Mouse (Mus musculus) embryonic facial prominence, embryonic 12.5 days (tissue): ENCODE results near the gene Fstl1. TPM values are rescaled to one million over a fixed set of nuclear protein-coding genes. Genes with fewer than 3 reads are reported as not detected.

Experiments used
- ATAC-seq: fragments of 200-750 bp; cut with Nextera tagmentation; 2 replicates; pipeline ENCODE4 v1.8.0; 2017; ENCODE audit not compliant: insufficient number of reproducible peaks, insufficient read depth, low FRiP score, low TSS enrichment
- H3K27ac ChIP-seq: fragments of 300-500 bp; sonication (generic); 2 replicates; pipeline ENCODE4 v1.5.1; 2016; ENCODE audit warnings: mild to moderate bottlenecking
- H3K27me3 ChIP-seq: fragments of 300-500 bp; sonication (generic); 2 replicates; pipeline ENCODE4 v1.6.1; 2016; ENCODE audit warnings: mild to moderate bottlenecking, moderate library complexity
- H3K36me3 ChIP-seq: fragments of 300-500 bp; sonication (generic); 2 replicates; pipeline ENCODE4 v1.6.1; 2016; ENCODE audit warnings: mild to moderate bottlenecking
- H3K4me1 ChIP-seq: fragments of 300-500 bp; sonication (generic); 2 replicates; pipeline ENCODE4 v1.6.1; 2016
- H3K4me2 ChIP-seq: fragments of 300-500 bp; sonication (generic); replicated peaks from 2 replicates; pipeline ENCODE4 v1.6.1; 2016; ENCODE audit warnings: mild to moderate bottlenecking, moderate library complexity
- H3K4me3 ChIP-seq: fragments of 300-500 bp; sonication (generic); 2 replicates; pipeline ENCODE4 v1.5.1; 2016; ENCODE audit warnings: mild to moderate bottlenecking
- H3K9ac ChIP-seq: fragments of 300-500 bp; sonication (generic); 2 replicates; pipeline ENCODE4 v1.6.1; 2016; ENCODE audit warnings: mild to moderate bottlenecking, moderate library complexity
- H3K9me3 ChIP-seq: fragments of 300-500 bp; sonication (generic); 2 replicates; pipeline ENCODE4 v1.6.1; 2016; ENCODE audit warnings: mild to moderate bottlenecking, moderate library complexity
- WGBS: fragments of 180-500 bp; shearing (Covaris S2); methylation state at CpG from one replicate; pipeline ENCODE4 v1.1.7; 2016; 5-methylcytosine and 5-hydroxymethylcytosine counted together
- polyA plus RNA-seq: library from polyadenylated mRNA; unstranded; fragments of >200 nt; fragmentation: Nextera tagmentation; extraction: Ambion mirVana; gene quantifications from 2 replicates; pipeline ENCODE4 v1.2.1, GENCODE M21; 2016

Fstl1 gene
- polyA plus RNA-seq, 1 experiment from 2014 or later = 537 TPM

GRCm38 (mm10) chr16:37878951-37879505 is 102.4 kb downstream of the Fstl1 start:
- peaks cover 63% of the 10 kb centered on the region for H3K36me3 ChIP-seq
- WGBS = 91% methylated on average over 7 of the region's 7 CpGs
- no peak for ATAC-seq

DNA sequence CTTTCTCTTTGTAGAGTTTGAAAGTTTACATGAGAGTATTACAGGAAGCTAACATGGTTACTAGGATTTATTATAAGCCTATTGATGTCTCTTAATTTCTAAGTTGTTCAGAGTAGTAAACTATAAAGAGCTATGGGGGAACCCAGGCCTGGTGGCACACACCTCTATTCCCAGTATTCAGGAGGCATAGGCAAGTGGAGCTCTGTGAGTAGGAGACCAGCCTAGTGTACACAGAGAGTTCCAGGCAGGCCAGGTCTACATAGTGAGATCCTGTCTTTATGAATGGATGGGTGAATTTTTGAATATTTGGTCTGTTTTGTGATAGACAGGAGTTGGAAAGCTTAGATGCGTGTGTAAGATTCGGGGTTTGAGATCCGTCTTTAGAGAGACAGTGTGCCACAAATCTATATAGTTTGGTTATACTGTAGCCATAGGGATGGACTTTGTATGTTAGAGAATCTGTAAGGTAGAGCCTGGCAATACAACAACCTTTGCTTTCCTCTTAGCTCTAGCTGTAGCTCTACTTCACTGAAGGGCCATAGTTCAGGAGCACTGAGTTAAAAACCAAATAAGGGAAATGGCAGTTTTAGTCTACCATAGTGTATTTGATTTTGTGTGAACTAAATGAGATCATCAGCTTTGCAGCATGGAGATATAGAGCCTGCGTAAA is 103.2 kb downstream of the Fstl1 start:
- Histone ChIP-seq H3K4me1 (no peaks in the 10 kb centered on the region), H3K27me3 (no peaks in the 10 kb centered on the region), H3K4me2 (no peak overlapping the region), H3K9ac (no peak overlapping the region), H3K9me3 (no peaks in the 10 kb centered on the region), H3K4me3 (no peak overlapping the region), H3K36me3 (peaks cover 64% of the 10 kb centered on the region), H3K27ac (no peak overlapping the region)
- no peak for ATAC-seq
- WGBS = 94% methylated on average over 4 of the region's 4 CpGs

More at GRCm38 (mm10) chr16:37878951-37879505, 102.4 kb downstream of the Fstl1 start:
- Histone ChIP-seq H3K9me3 (no peaks in the 10 kb centered on the region), H3K9ac (no peak overlapping the region), H3K4me1 (no peaks in the 10 kb centered on the region), H3K27me3 (no peaks in the 10 kb centered on the region), H3K27ac (no peak overlapping the region), H3K4me2 (no peak overlapping the region), H3K4me3 (no peak overlapping the region)

DNA sequence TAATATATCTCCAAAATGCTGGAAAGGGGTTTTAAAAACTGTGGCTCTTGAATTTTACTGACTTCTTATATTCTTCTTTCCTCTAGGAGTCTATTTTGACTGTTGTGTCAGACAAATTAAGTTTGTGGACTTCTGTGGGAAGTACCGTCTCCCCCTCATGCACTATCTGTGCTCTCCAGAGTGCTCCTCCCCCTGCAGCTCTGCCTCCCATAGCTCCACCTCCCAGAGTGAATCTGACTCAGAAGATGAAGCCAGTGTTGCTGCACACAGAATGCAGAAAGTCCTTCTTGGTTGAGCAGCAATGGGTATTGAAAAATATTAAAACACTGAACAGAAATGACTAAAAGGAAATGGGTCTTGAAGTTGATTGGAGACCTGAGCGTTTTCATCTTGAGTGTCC is 104.5 kb downstream of the Fstl1 start:
- WGBS = 88% methylated on average over 2 of the region's 2 CpGs
- no peaks in the 10 kb centered on the region for H3K27me3 ChIP-seq
- no peaks in the 10 kb centered on the region for H3K9me3 ChIP-seq
- H3K4me2 ChIP-seq = no peak overlapping the region
- no peaks in the 10 kb centered on the region for H3K4me1 ChIP-seq
- H3K27ac ChIP-seq = no peak overlapping the region
- H3K36me3 ChIP-seq = peaks cover 64% of the 10 kb centered on the region
- no peak overlapping the region for H3K4me3 ChIP-seq
- ATAC-seq = no peak
- H3K9ac ChIP-seq = no peak overlapping the region

Other genes with a start within 250 kb of the Fstl1 start
- gene Gtf2e1, start 237.1 kb upstream of the Fstl1 start, polyA plus RNA-seq = 39.0 and 39.7 TPM in 2 replicates
- 30.4 and 33.5 TPM in 2 replicates for gene Rabl3, start 237.0 kb upstream of the Fstl1 start, polyA plus RNA-seq
- gene Hgd, start 196.7 kb upstream of the Fstl1 start, polyA plus RNA-seq = 0.22 and 0.25 TPM in 2 replicates
- 60.6 and 66.1 TPM in 2 replicates for gene Ndufb4, start 122.4 kb upstream of the Fstl1 start, polyA plus RNA-seq
- 0.24 and 0.28 TPM in 2 replicates for gene Gm36028, start 84.3 kb downstream of the Fstl1 start, polyA plus RNA-seq
- 62.2 and 65.7 TPM in 2 replicates for gene Lrrc58, start 91.5 kb downstream of the Fstl1 start, polyA plus RNA-seq
- gene Gpr156, start 139.6 kb downstream of the Fstl1 start, polyA plus RNA-seq = 1.2 and 1.5 TPM in 2 replicates